Mouse (Mus musculus) heart, embryonic 11.5 days (tissue): ENCODE results near the gene Cd2. TPM values are rescaled to one million over a fixed set of nuclear protein-coding genes. Genes with fewer than 3 reads are reported as not detected.

Source experiments
- ATAC-seq: fragments of 200-750 bp; cut with Nextera tagmentation; replicated peaks from 2 replicates; pipeline ENCODE4 v1.8.0; 2017; ENCODE audit warnings: moderate library complexity; ENCODE audit not compliant: insufficient number of reproducible peaks, low FRiP score, low TSS enrichment
- H3K27ac ChIP-seq: fragments of 300-500 bp; sonication (generic); 2 replicates; pipeline ENCODE4 v1.5.1; 2014; ENCODE audit warnings: mild to moderate bottlenecking, low read depth, low read length
- H3K27me3 ChIP-seq: fragments of 300-500 bp; sonication (generic); 2 replicates; pipeline ENCODE4 v1.6.1; 2014; ENCODE audit warnings: mild to moderate bottlenecking, low read length, mixed read lengths; ENCODE audit not compliant: control insufficient read depth, insufficient read depth
- H3K36me3 ChIP-seq: fragments of 300-500 bp; sonication (generic); 2 replicates; pipeline ENCODE4 v1.6.1; 2014; ENCODE audit warnings: mild to moderate bottlenecking, low read length, moderate library complexity, mixed read lengths; ENCODE audit not compliant: control insufficient read depth, insufficient read depth
- H3K4me1 ChIP-seq: fragments of 300-500 bp; sonication (generic); 2 replicates; pipeline ENCODE4 v1.6.1; 2014; ENCODE audit warnings: low read length; ENCODE audit not compliant: control insufficient read depth, insufficient read depth
- H3K4me2 ChIP-seq: fragments of 300-500 bp; sonication (generic); 2 replicates; pipeline ENCODE4 v1.6.1; 2014; ENCODE audit warnings: mild to moderate bottlenecking, moderate library complexity
- H3K4me3 ChIP-seq: fragments of 300-500 bp; sonication (generic); 2 replicates; pipeline ENCODE4 v1.5.1; 2014; ENCODE audit warnings: low read depth, low read length
- H3K9ac ChIP-seq: fragments of 300-500 bp; sonication (generic); 2 replicates; pipeline ENCODE4 v1.6.1; 2014; ENCODE audit warnings: mild to moderate bottlenecking, low read depth, low read length, moderate library complexity
- H3K9me3 ChIP-seq: fragments of 300-500 bp; sonication (generic); replicated peaks from 2 replicates; pipeline ENCODE4 v1.6.1; 2016; ENCODE audit warnings: low read length; ENCODE audit not compliant: control insufficient read depth
- WGBS: fragments of 180-500 bp; shearing (Covaris S2); extraction: QIAGEN DNeasy Blood & Tissue Kit; methylation state at CpG from one replicate; pipeline ENCODE4 v1.1.7; 2014; ENCODE audit not compliant: insufficient replicate concordance; 5-methylcytosine and 5-hydroxymethylcytosine counted together
- polyA plus RNA-seq: library from polyadenylated mRNA; unstranded; fragments of >200 nt; fragmentation: Nextera tagmentation; extraction: Ambion mirVana; gene quantifications from 2 replicates; pipeline ENCODE4 v1.2.1, GENCODE M21; 2014

Cd2 gene
- polyA plus RNA-seq, 1 experiment from 2014 or later, result 0.20 TPM

DNA sequence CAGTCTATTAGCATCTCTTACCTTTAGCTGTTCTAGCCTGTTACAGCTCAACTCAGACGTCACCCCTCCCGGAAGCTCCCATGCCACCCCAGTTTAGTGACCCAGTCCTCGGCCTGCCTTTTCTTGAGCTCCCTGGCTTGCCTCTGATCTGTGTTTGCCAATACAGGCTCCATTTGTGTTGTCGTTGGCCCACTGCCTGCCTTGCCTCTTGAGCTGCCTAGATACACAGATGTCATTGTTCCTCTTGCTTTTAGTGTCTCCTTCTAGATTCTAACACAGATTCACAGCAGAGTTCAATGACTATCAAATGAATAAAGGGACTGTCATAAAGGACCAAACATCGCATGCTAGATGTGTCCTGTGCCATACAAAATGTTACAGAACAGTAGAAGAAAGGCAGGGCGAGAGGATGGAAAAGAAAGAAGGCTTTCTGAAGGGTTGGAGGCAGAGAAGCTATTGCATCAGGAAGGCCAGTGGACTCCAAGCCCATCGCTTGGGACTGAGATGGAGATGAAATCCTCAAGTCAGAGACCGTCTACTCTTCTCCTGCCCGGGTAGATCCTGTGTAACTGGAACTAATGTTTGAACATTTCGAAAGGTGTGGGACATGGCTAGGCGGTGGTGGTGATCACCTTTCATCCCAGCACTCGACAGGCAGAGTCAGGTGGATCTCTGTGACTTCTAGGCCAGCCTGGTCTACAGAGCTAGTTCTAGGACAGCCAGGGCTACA lies 13.5 kb downstream of the Cd2 start:
- Histone ChIP-seq H3K9me3 (0 out of 2 replicates have a peak, but pooled peaks cover 2% of the 10 kb centered on the region), H3K36me3 (no peaks in the 10 kb centered on the region), H3K27ac (no peak overlapping the region), H3K9ac (no peak overlapping the region), H3K4me1 (no peaks in the 10 kb centered on the region), H3K4me3 (no peak overlapping the region), H3K4me2 (no peak overlapping the region), H3K27me3 (no peaks in the 10 kb centered on the region)
- no peak for ATAC-seq
- 77% methylated on average over 12 of the region's 12 CpGs for WGBS

DNA sequence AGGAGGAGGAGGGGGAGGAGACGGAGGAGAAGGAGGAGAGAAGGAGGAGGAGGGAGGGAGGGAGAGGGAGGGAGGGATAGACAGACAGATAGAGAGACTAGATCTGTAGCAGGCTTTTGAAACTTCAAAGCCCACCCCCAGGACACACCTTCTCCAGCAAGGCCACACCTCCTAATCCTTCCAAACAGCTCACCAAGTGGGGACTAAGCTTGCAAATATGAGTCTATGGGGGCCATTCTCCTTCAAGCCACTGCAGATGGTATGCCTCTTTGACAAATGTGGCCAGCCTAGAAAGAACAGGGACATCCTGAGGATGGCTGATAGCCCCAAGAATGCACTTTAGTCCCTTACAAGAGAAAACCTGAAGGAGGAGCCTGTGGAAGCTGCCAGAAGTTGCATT lies 15.6 kb downstream of the Cd2 start:
- Histone ChIP-seq H3K9ac (no peak overlapping the region), H3K27ac (no peak overlapping the region), H3K4me1 (no peaks in the 10 kb centered on the region), H3K4me3 (no peak overlapping the region), H3K27me3 (no peaks in the 10 kb centered on the region), H3K9me3 (0 out of 2 replicates have a peak, but pooled peaks cover 2% of the 10 kb centered on the region), H3K4me2 (no peak overlapping the region), H3K36me3 (no peaks in the 10 kb centered on the region)
- ATAC-seq, result no peak
- 75% methylated on average over 1 of the region's 1 CpGs for WGBS

- Histone ChIP-seq H3K9ac (no peak overlapping the region), H3K27ac (no peak overlapping the region), H3K4me3 (no peak overlapping the region), H3K9me3 (0 out of 2 replicates have a peak, but pooled peaks cover 2% of the 10 kb centered on the region), H3K4me2 (no peak overlapping the region), H3K4me1 (no peaks in the 10 kb centered on the region), H3K36me3 (no peaks in the 10 kb centered on the region), H3K27me3 (no peaks in the 10 kb centered on the region)
- no peak for ATAC-seq
- 94% methylated on average over 5 of the region's 5 CpGs for WGBS
These were observed 16.9 kb downstream of the Cd2 start for GRCm38 (mm10) chr3:101270833-101271232.

GRCm38 (mm10) chr3:101268361-101268760 lies 19.4 kb downstream of the Cd2 start:
- no peaks in the 10 kb centered on the region for H3K4me1 ChIP-seq
- H3K9me3 ChIP-seq, result 0 out of 2 replicates have a peak, but pooled peaks cover 2% of the 10 kb centered on the region
- H3K27me3 ChIP-seq, result no peaks in the 10 kb centered on the region
- 81% methylated on average over 7 of the region's 7 CpGs for WGBS
- no peak overlapping the region for H3K4me2 ChIP-seq
- no peak overlapping the region for H3K9ac ChIP-seq
- no peak overlapping the region for H3K27ac ChIP-seq
- H3K36me3 ChIP-seq, result no peaks in the 10 kb centered on the region
- no peak overlapping the region for H3K4me3 ChIP-seq
- ATAC-seq, result no peak

DNA sequence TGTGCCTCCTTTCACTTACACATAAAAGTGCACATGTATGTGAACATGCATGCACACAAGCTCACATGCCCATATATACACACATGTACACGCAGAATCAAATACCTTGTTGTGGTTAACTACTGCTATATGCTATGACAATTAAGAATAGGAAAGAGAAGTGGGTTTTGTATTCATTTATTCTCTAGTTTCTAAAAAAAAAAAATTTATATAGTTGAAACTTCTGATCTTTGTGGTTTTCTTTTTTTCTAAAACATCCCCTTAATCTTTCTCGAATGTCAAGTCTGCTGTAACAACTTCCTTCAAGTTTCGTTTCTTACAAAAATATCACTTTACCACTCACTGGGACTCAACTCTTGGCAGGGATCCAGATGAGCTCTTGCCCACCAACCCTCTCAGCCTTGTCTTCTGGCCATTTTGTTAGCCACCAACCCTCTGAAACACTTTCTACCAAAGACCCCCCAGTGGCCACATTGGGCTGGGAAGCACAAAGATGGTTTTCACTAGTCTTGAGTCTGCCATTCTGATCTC lies 22.1 kb downstream of the Cd2 start:
- no peak for ATAC-seq
- Histone ChIP-seq H3K9ac (no peak overlapping the region), H3K36me3 (no peaks in the 10 kb centered on the region), H3K27ac (no peak overlapping the region), H3K4me2 (no peak overlapping the region), H3K4me1 (no peaks in the 10 kb centered on the region), H3K4me3 (no peak overlapping the region), H3K9me3 (0 out of 2 replicates have a peak, but pooled peaks cover 2% of the 10 kb centered on the region), H3K27me3 (no peaks in the 10 kb centered on the region)
- 68% methylated on average over 3 of the region's 3 CpGs for WGBS

DNA sequence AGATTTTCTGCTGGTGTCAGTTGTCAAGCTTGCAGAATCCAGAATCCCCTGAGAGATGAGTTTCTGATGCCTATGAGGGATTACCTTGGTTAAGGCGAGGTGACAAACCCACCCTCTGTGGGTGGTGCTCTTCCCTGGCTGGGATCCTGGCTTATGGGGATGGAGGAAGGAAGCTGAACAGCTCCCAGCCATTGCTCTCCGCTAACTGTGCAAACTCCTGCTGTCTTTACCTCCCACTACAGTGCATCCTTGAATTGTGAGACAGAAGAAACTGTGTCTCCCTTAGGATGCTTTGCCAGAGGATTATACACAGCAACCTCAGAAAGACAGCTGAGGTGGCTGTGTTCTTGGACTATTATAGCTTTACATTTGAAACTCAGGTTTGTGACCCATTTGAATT lies 28.8 kb downstream of the Cd2 start:
- Histone ChIP-seq H3K27me3 (no peaks in the 10 kb centered on the region), H3K4me3 (no peak overlapping the region), H3K27ac (no peak overlapping the region), H3K9me3 (no peaks in the 10 kb centered on the region), H3K9ac (no peak overlapping the region), H3K36me3 (no peaks in the 10 kb centered on the region), H3K4me1 (no peaks in the 10 kb centered on the region), H3K4me2 (no peak overlapping the region)
- ATAC-seq, result no peak
- WGBS, result 42% methylated on average over 2 of the region's 2 CpGs

- H3K4me2 ChIP-seq, result no peak overlapping the region
- H3K4me1 ChIP-seq, result no peaks in the 10 kb centered on the region
- no peak overlapping the region for H3K27ac ChIP-seq
- no peak for ATAC-seq
- WGBS, result 84% methylated on average over 8 of the region's 8 CpGs
- H3K4me3 ChIP-seq, result no peak overlapping the region
- no peaks in the 10 kb centered on the region for H3K9me3 ChIP-seq
- no peaks in the 10 kb centered on the region for H3K27me3 ChIP-seq
- H3K36me3 ChIP-seq, result no peaks in the 10 kb centered on the region
- no peak overlapping the region for H3K9ac ChIP-seq
These were observed 31.6 kb downstream of the Cd2 start for GRCm38 (mm10) chr3:101256090-101256489.

DNA sequence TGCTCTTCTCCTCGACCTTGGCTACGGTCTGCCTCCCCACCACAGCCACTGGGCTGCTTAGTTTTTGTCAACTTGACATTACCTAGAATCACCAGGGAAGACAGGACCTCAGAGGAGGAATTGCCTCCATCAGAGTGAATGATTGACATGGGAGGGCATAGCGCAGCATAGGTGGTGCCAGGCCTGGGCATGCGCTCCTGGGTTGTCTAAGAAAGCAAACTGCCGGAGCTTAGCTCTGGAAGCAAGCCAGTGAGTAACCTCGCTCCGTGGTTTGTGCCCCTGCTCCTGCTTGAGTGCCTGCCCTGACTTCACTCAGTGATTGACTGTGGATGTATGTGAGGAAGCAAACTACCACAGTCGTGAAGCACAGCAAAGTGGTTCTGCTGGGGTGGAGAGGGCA lies 35.6 kb downstream of the Cd2 start:
- no peaks in the 10 kb centered on the region for H3K27me3 ChIP-seq
- WGBS, result 80% methylated on average over 8 of the region's 8 CpGs
- no peaks in the 10 kb centered on the region for H3K4me1 ChIP-seq
- H3K4me2 ChIP-seq, result no peak overlapping the region
- no peak for ATAC-seq
- no peak overlapping the region for H3K9ac ChIP-seq
- H3K4me3 ChIP-seq, result no peak overlapping the region
- H3K9me3 ChIP-seq, result no peaks in the 10 kb centered on the region
- no peaks in the 10 kb centered on the region for H3K36me3 ChIP-seq
- H3K27ac ChIP-seq, result no peak overlapping the region

DNA sequence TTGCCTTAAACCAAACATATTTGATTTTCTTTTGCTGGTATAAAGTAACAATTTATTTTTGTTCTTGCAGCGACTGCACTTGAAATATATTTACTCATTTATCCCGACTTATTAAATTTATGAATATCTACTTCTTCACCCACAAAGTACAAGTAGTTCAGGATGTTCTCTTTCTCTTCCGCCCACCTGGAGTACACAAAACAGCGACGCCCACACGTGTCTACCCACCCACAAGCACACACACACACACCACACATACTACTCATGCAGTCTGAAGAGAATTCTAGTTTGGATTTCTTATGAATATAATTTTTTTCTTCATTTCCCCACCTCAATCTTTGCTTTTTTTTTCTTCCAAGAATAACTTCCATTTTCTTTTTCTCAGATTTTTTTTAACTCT lies 37.9 kb downstream of the Cd2 start:
- Histone ChIP-seq H3K27ac (no peak overlapping the region), H3K9ac (no peak overlapping the region), H3K27me3 (no peaks in the 10 kb centered on the region), H3K4me3 (no peak overlapping the region), H3K36me3 (no peaks in the 10 kb centered on the region), H3K4me1 (no peaks in the 10 kb centered on the region), H3K9me3 (no peaks in the 10 kb centered on the region), H3K4me2 (no peak overlapping the region)
- 90% methylated on average over 6 of the region's 6 CpGs for WGBS
- ATAC-seq, result no peak
